Mouse (Mus musculus): ENCODE results near the gene Rnf208.

Rnf208 gene

GRCm38 (mm10) chr2:25242101-25242506 is at the start of gene Rnf208, which contains the start of gene Cysrt1:
Gene Rnf208 (plus strand): TSS chr2:25242255.
Gene Cysrt1 (minus strand): TSS chr2:25242452.
- no peak for DNase-seq (ENCODE audit: low spot score in 2 of 2)

GRCm38 (mm10) chr2:25193330-25193770 is 48.7 kb upstream of the Rnf208 start:
- DNase-seq (ENCODE audit: low spot score in 2 of 2): peak; percentile 62 to 77

GRCm38 (mm10) chr2:25194006-25194405 is 48.0 kb upstream of the Rnf208 start:
- no peak for DNase-seq (ENCODE audit: low spot score in 2 of 2)

GRCm38 (mm10) chr2:25194486-25195171 is 47.4 kb upstream of the Rnf208 start:
- DNase-seq (ENCODE audit: low spot score in 2 of 2): no peak

GRCm38 (mm10) chr2:25195211-25196156 is 46.6 kb upstream of the Rnf208 start:
- peak; percentile 55 to 60 for DNase-seq (ENCODE audit: low spot score in 2 of 2)

- peak; percentile 70 to 79 for DNase-seq (ENCODE audit: low spot score in 2 of 2)
Observed at GRCm38 (mm10) chr2:25196172-25196954, 45.7 kb upstream of the Rnf208 start, which contains the start of gene Tor4a. Gene Tor4a (minus strand): TSS chr2:25196886.

- DNase-seq (ENCODE audit: low spot score in 2 of 2): no peak
Observed at GRCm38 (mm10) chr2:25197191-25197590, 44.9 kb upstream of the Rnf208 start.

GRCm38 (mm10) chr2:25197946-25198345 is 44.1 kb upstream of the Rnf208 start:
- no peak for DNase-seq (ENCODE audit: low spot score in 2 of 2)

- DNase-seq (ENCODE audit: low spot score in 2 of 2): no peak
Observed at GRCm38 (mm10) chr2:25200631-25201030, 41.4 kb upstream of the Rnf208 start.

GRCm38 (mm10) chr2:25203631-25204214 is 38.3 kb upstream of the Rnf208 start:
- DNase-seq (ENCODE audit: low spot score in 2 of 2): no peak

- no peak for DNase-seq (ENCODE audit: low spot score in 2 of 2)
Observed at GRCm38 (mm10) chr2:25207593-25207992, 34.5 kb upstream of the Rnf208 start.

- no peak for DNase-seq (ENCODE audit: low spot score in 2 of 2)
Observed at GRCm38 (mm10) chr2:25210686-25211085, 31.4 kb upstream of the Rnf208 start.

- DNase-seq (ENCODE audit: low spot score in 2 of 2): peak; percentile 87 to 96
Observed at GRCm38 (mm10) chr2:25211121-25211670, 30.9 kb upstream of the Rnf208 start, which contains the start of gene Nelfb. Gene Nelfb (minus strand): TSS chr2:25211489.

- DNase-seq (ENCODE audit: low spot score in 2 of 2): no peak
Observed at GRCm38 (mm10) chr2:25213266-25213865, 28.7 kb upstream of the Rnf208 start.

GRCm38 (mm10) chr2:25214444-25214843 is 27.6 kb upstream of the Rnf208 start, which contains the start of gene Stpg3:
Gene Stpg3 (minus strand): TSS chr2:25214637.
- DNase-seq (ENCODE audit: low spot score in 2 of 2): no peak

- no peak for DNase-seq (ENCODE audit: low spot score in 2 of 2)
Observed at GRCm38 (mm10) chr2:25217666-25218065, 24.4 kb upstream of the Rnf208 start.

GRCm38 (mm10) chr2:25218445-25218844 is 23.6 kb upstream of the Rnf208 start, which contains the start of gene Fam166a:
Gene Fam166a (plus strand): TSS chr2:25218745.
- no peak for DNase-seq (ENCODE audit: low spot score in 2 of 2)

- no peak for DNase-seq (ENCODE audit: low spot score in 2 of 2)
Observed at GRCm38 (mm10) chr2:25221331-25221772, 20.7 kb upstream of the Rnf208 start.

- peak; percentile 75 to 88 for DNase-seq (ENCODE audit: low spot score in 2 of 2)
Observed at GRCm38 (mm10) chr2:25223681-25224491, 18.2 kb upstream of the Rnf208 start.

- DNase-seq (ENCODE audit: low spot score in 2 of 2): peak in 1 of 2 experiments; percentile 90
Observed at GRCm38 (mm10) chr2:25224492-25224765, 17.6 kb upstream of the Rnf208 start, which contains the start of gene Tubb4b. Gene Tubb4b (minus strand): TSS chr2:25224702.

Data from urinary bladder, adult 18-20 months (tissue).